15 mouse cellular contexts compared by ENCODE assay signal in the genomic region with DNA sequence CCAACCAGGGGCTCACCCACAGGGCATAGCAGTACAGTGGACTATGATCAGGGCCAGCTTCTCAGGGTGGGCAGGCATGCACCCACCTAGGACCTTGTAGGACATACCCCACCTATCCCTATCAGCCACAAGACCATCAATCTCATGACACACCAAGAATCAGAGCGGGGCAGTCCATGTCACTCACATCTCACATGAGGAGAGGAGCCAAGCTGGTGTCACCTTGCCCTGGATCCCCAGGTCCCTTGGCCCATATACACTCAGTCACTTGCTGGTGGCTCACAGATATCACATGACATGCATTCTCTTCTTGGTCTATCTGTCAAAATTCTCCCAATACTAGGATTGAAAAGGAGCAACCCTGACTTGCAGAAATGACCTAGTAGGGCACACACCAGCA. TPM values are rescaled to one million over a fixed set of nuclear protein-coding genes. Genes with fewer than 3 reads are reported as not detected.
A peak's percentile ranks its signal among the peaks of the same experiment; 100 is the strongest.
DNase-seq lines count a peak whose midpoint lies in the region; ATAC-seq and TF ChIP-seq lines count a peak whose summit lies in the region.
"Had no signal": no experiment of that assay in that cellular context is flagged by ENCODE, and none has a peak within 500 bp of the region (broad histone marks: within the 10 kb centered on the region; RNA-seq: fewer than 3 reads in every experiment).

No protein-coding gene starts in this region.

- no peaks in the 10 kb centered on the region for H3K36me3 ChIP-seq in heart, postnatal 0 days (replicated peaks; ENCODE audit: control insufficient read depth, insufficient read depth, low read length)
- H3K36me3 ChIP-seq in midbrain, embryonic 12.5 days = no peaks in the 10 kb centered on the region
- H3K36me3 ChIP-seq in midbrain, embryonic 14.5 days (ENCODE audit: control insufficient read depth, insufficient read depth, low read length) = no peaks in the 10 kb centered on the region
- H3K36me3 ChIP-seq in intestine, embryonic 16.5 days (ENCODE audit: control insufficient read depth, insufficient read depth, low read length) = no peaks in the 10 kb centered on the region
- H3K36me3 ChIP-seq: embryonic facial prominence, embryonic 10.5 days; neural tube, embryonic 12.5 days had no signal

- H3K9me3 ChIP-seq in heart, postnatal 0 days (replicated peaks; ENCODE audit: control insufficient read depth, low read length) = no peaks in the 10 kb centered on the region
- no peaks in the 10 kb centered on the region for H3K9me3 ChIP-seq in midbrain, embryonic 12.5 days
- H3K9me3 ChIP-seq in midbrain, embryonic 14.5 days (ENCODE audit: control insufficient read depth, low read length) = no peaks in the 10 kb centered on the region
- no peaks in the 10 kb centered on the region for H3K9me3 ChIP-seq in intestine, embryonic 16.5 days (ENCODE audit: control insufficient read depth, low read length)
- H3K9me3 ChIP-seq: embryonic facial prominence, embryonic 10.5 days; neural tube, embryonic 12.5 days had no signal

- H3K27ac ChIP-seq in heart, postnatal 0 days (ENCODE audit: low read depth) = 0 out of 2 replicates have a peak overlapping the region, but pooled peaks have one; percentile 37
- 0 out of 2 replicates have a peak overlapping the region, but pooled peaks have one; percentile 2 for H3K27ac ChIP-seq in midbrain, embryonic 12.5 days (replicated peaks)
- H3K27ac ChIP-seq in midbrain, embryonic 14.5 days (replicated peaks; ENCODE audit: low read depth, low read length) = no peak overlapping the region
- no peak overlapping the region for H3K27ac ChIP-seq in intestine, embryonic 16.5 days (ENCODE audit: low read length)
- H3K27ac ChIP-seq: embryonic facial prominence, embryonic 10.5 days; liver, embryonic 14.5 days; neural tube, embryonic 12.5 days had no signal

- no peak overlapping the region for H3K4me3 ChIP-seq in heart, postnatal 0 days (ENCODE audit: low read depth, low read length)
- H3K4me3 ChIP-seq in midbrain, embryonic 12.5 days = no peak overlapping the region
- no peak overlapping the region for H3K4me3 ChIP-seq in midbrain, embryonic 14.5 days (replicated peaks; ENCODE audit: low read depth, low read length)
- no peak overlapping the region for H3K4me3 ChIP-seq in intestine, embryonic 16.5 days (ENCODE audit: low read length)
- H3K4me3 ChIP-seq: embryonic facial prominence, embryonic 10.5 days; neural tube, embryonic 12.5 days had no signal

- no peaks in the 10 kb centered on the region for H3K27me3 ChIP-seq in heart, postnatal 0 days (ENCODE audit: control insufficient read depth, insufficient read depth, low read length)
- no peaks in the 10 kb centered on the region for H3K27me3 ChIP-seq in midbrain, embryonic 12.5 days
- H3K27me3 ChIP-seq in midbrain, embryonic 14.5 days (ENCODE audit: control insufficient read depth, insufficient read depth, low read length) = no peaks in the 10 kb centered on the region
- H3K27me3 ChIP-seq in intestine, embryonic 16.5 days (replicated peaks; ENCODE audit: control insufficient read depth, insufficient read depth, low read length) = no peaks in the 10 kb centered on the region
- H3K27me3 ChIP-seq: neural tube, embryonic 12.5 days had no signal

- ATAC-seq in heart, postnatal 0 days (ENCODE audit: insufficient read depth, low read depth) = no peak
- ATAC-seq in midbrain, embryonic 12.5 days (ENCODE audit: low FRiP score, low read depth) = no peak
- ATAC-seq in midbrain, embryonic 14.5 days (ENCODE audit: low FRiP score, low TSS enrichment) = no peak
- ATAC-seq in intestine, embryonic 16.5 days = no peak

- WGBS in heart, postnatal 0 days = 83% methylated on average over 1 of the region's 1 CpGs
- WGBS in midbrain, embryonic 12.5 days = 94% methylated on average over 1 of the region's 1 CpGs
- WGBS in midbrain, embryonic 14.5 days = 93% methylated on average over 1 of the region's 1 CpGs
- WGBS in intestine, embryonic 16.5 days = 93% methylated on average over 1 of the region's 1 CpGs

- no peak for TF ChIP-seq EP300 in heart, postnatal 0 days (IDR thresholded peaks at IDR 0.05; ENCODE audit: low read depth)

- H3K4me1 ChIP-seq in heart, postnatal 0 days (ENCODE audit: control insufficient read depth, insufficient read depth) = peaks cover 35% of the 10 kb centered on the region
- H3K4me1 ChIP-seq in midbrain, embryonic 12.5 days = peaks cover 61% of the 10 kb centered on the region
- peaks cover 65% of the 10 kb centered on the region for H3K4me1 ChIP-seq in midbrain, embryonic 14.5 days (ENCODE audit: control insufficient read depth, insufficient read depth, low read length)
- peaks cover 46% of the 10 kb centered on the region for H3K4me1 ChIP-seq in intestine, embryonic 16.5 days (ENCODE audit: control insufficient read depth, insufficient read depth, low read length)

- peak; percentile 92 for DNase-seq in heart, adult 11 months
- DNase-seq in heart, postnatal 36 days = no peak
- no peak for DNase-seq in heart, postnatal 0 days (ENCODE audit: low spot score)
- DNase-seq in heart, adult 18-20 months = no peak
- DNase-seq in midbrain, embryonic 14.5 days = no peak
- DNase-seq: B cell, adult 2 months; cerebellum, adult 11 months; kidney, adult 9 months; kidney, postnatal 25 days had no signal

- TF ChIP-seq CTCF in heart, postnatal 0 days (IDR thresholded peaks at IDR 0.05; ENCODE audit: low read depth) = no peak

- no peak overlapping the region for H3K9ac ChIP-seq in heart, postnatal 0 days (replicated peaks; ENCODE audit: low read depth, low read length)
- H3K9ac ChIP-seq in midbrain, embryonic 12.5 days (replicated peaks) = no peak overlapping the region
- no peak overlapping the region for H3K9ac ChIP-seq in midbrain, embryonic 14.5 days (replicated peaks; ENCODE audit: low read length)
- no peak overlapping the region for H3K9ac ChIP-seq in intestine, embryonic 16.5 days (ENCODE audit: low read depth, low read length)
- H3K9ac ChIP-seq: liver, embryonic 14.5 days; neural tube, embryonic 12.5 days had no signal

- intact Hi-C loops in heart, postnatal 36 days (cut with DNase I) = no loop called here

- H3K4me2 ChIP-seq in heart, postnatal 0 days (ENCODE audit: low read depth, low read length) = no peak overlapping the region
- no peak overlapping the region for H3K4me2 ChIP-seq in midbrain, embryonic 12.5 days (replicated peaks)
- H3K4me2 ChIP-seq in midbrain, embryonic 14.5 days (ENCODE audit: low read length) = no peak overlapping the region
- no peak overlapping the region for H3K4me2 ChIP-seq in intestine, embryonic 16.5 days (ENCODE audit: low read depth, low read length)

RNA-seq across cellular contexts. Expression of a gene that starts 18.7 kb away (rescaled TPM):
- total RNA-seq in heart, postnatal 36 days (2021) = 10 to 100 TPM; 75.0 to 77.2 TPM
- total RNA-seq in heart, postnatal 0 days (2014; rRNA removed; ENCODE audit: low replicate concordance) = 5.4 and 5.5 TPM in 2 replicates
- polyA plus RNA-seq in heart, postnatal 0 days (2015; fragmentation: Nextera tagmentation; extraction: Ambion mirVana) = 1.5 TPM in 2 replicates
- total RNA-seq in heart, adult 18-20 months (2021) = 10 to 100 TPM; 70.1 to 70.9 TPM
- polyA plus RNA-seq in midbrain, embryonic 12.5 days (2016; fragmentation: Nextera tagmentation; extraction: Ambion mirVana) = 12.0 and 15.0 TPM in 2 replicates
- 27.1 and 29.0 TPM in 2 replicates for polyA plus RNA-seq in midbrain, embryonic 14.5 days (2014; fragmentation: Nextera tagmentation; extraction: Ambion mirVana)
- polyA plus RNA-seq in intestine, embryonic 16.5 days (2015; fragmentation: Nextera tagmentation; extraction: Ambion mirVana) = 2.9 and 3.5 TPM in 2 replicates
- total RNA-seq: monocyte, adult 5-6 weeks had no signal

RNA-seq across cellular contexts. Expression of a gene that starts 58.1 kb away (rescaled TPM):
- 100 to 1,000 TPM; 110 to 136 TPM for total RNA-seq in heart, postnatal 36 days (2021)
- total RNA-seq in heart, postnatal 0 days (2014; rRNA removed; ENCODE audit: low replicate concordance) = 75.3 and 102 TPM in 2 replicates
- polyA plus RNA-seq in heart, postnatal 0 days (2015; fragmentation: Nextera tagmentation; extraction: Ambion mirVana) = 94.6 and 97.2 TPM in 2 replicates
- total RNA-seq in heart, adult 18-20 months (2021) = 100 to 1,000 TPM; 122 to 123 TPM
- polyA plus RNA-seq in midbrain, embryonic 12.5 days (2016; fragmentation: Nextera tagmentation; extraction: Ambion mirVana) = 15.9 and 16.7 TPM in 2 replicates
- polyA plus RNA-seq in midbrain, embryonic 14.5 days (2014; fragmentation: Nextera tagmentation; extraction: Ambion mirVana) = 15.3 and 22.0 TPM in 2 replicates
- 60.0 and 63.3 TPM in 2 replicates for polyA plus RNA-seq in intestine, embryonic 16.5 days (2015; fragmentation: Nextera tagmentation; extraction: Ambion mirVana)

Comparison
In these comparisons a context has a peak if more than half of its experiments do, and no peak if none do; other contexts are left out.
1. H3K27ac ChIP-seq: peak in heart, postnatal 0 days (single experiment) and midbrain, embryonic 12.5 days (single experiment); none in midbrain, embryonic 14.5 days (single experiment) and intestine, embryonic 16.5 days (single experiment).